Mouse (Mus musculus) brown adipose tissue, adult 24 weeks (tissue): ENCODE data around the gene Rars2. TPM values are rescaled to one million over a fixed set of nuclear protein-coding genes. Genes with fewer than 3 reads are reported as not detected.
"Not testable (repeated sequence)": the region's sequence is repeated elsewhere in the genome, so short reads cannot be mapped to it uniquely, and the experiment has no call there.

ENCODE experiments used
- H3K27ac ChIP-seq: fragments of 200-500 bp; replicated peaks from 2 replicates; pipeline ENCODE4 v1.5.1; 2012; ENCODE audit warnings: low read depth, mild to moderate bottlenecking, low read length
- H3K4me1 ChIP-seq: fragments of 200-500 bp; 2 replicates; pipeline ENCODE4 v1.6.1; 2012; ENCODE audit warnings: low read length, mixed read lengths; ENCODE audit not compliant: control insufficient read depth, insufficient read depth, insufficient read length
- H3K4me3 ChIP-seq: fragments of 200-500 bp; 2 replicates; pipeline ENCODE4 v1.5.1; 2012; ENCODE audit warnings: low read depth, mild to moderate bottlenecking, low read length, moderate library complexity; ENCODE audit not compliant: insufficient read depth
- polyA plus RNA-seq: library from polyadenylated mRNA; stranded (reverse); fragments of >200 nt; gene quantifications from 2 replicates; pipeline ENCODE4 v1.2.4, GENCODE M21; 2012; ENCODE audit not compliant: missing spikeins, insufficient read depth, insufficient read length

Rars2 gene
- 29.2 and 29.9 TPM in 2 replicates for polyA plus RNA-seq

GRCm38 (mm10) chr4:34614630-34615094 lies at the start of gene Rars2, which contains the start of gene Orc3:
Gene Rars2 (plus strand): TSS chr4:34614957.
Gene Orc3 (minus strand): TSS chr4:34614944.
- peaks cover 8% of the 10 kb centered on the region; the same call in 1 of the 2 replicates for H3K4me1 ChIP-seq
- peak within 1 kb of the TSS; percentile 99 for H3K4me3 ChIP-seq
- H3K27ac ChIP-seq = peak within 1 kb of the TSS; percentile 87

DNA sequence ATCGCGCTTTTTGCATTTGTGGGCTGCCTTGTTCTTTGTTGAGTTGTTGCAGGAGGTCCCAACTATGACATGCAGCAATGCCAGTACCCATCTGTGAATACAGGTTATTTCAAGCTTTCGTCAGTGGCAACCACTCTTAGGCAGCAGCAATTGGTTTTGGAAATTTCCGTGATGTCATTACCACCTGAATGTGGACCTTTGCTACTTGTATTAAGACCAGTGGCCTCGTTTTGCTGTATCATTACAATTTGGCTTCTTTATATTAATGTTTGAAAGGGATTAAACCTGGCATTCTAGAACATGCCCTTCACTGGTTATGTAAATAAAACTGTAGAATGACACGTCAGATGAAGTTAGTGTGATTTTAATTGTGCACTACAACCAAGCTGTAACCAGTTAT lies 48.5 kb upstream of the Rars2 start:
- H3K4me1 ChIP-seq = no peaks in the 10 kb centered on the region
- no peak overlapping the region for H3K4me3 ChIP-seq
- no peak overlapping the region for H3K27ac ChIP-seq

- Histone ChIP-seq H3K27ac (no peak overlapping the region), H3K4me1 (no peaks in the 10 kb centered on the region), H3K4me3 (no peak overlapping the region)
These were observed 41.9 kb upstream of the Rars2 start for GRCm38 (mm10) chr4:34572876-34573275.

DNA sequence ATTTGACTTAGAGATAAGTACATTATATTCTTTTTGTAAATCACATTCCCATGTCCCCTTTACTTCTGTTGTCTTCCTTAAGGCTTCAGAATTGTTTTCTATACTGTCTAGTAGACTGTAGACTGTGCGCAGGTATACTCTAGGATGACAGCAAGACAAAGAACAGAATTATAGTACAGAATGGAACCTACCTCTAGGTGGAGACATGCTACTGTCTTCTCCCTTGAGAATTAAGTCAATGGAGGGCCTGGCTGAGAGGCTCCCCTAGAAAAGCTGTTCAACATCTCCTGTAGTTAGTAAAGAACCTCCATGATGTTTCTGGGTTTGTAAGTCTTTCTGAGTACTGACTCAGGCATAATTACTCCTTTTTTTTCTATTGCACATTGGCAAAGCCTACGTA lies 37.7 kb upstream of the Rars2 start:
- no peak overlapping the region for H3K4me3 ChIP-seq
- H3K4me1 ChIP-seq = no peaks in the 10 kb centered on the region
- no peak overlapping the region for H3K27ac ChIP-seq

DNA sequence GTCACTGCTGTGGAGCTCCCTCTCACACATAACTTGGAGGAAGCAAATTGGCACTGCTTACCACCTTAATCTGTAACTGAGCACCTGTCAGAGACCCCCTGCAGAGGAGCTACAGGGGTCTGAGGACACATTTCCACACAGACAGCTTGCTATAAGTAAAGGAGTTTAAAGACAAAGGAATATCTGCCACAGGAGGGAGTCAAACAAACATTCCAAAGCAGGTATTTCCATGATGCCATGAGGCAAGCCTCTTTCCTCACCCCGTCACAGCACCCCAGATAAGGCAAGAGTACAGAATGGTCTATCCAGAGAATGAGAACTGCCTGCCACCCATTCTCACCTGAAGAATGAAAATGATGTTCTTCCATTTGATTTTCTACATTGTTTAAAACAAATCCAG lies 35.5 kb upstream of the Rars2 start:
- no peak overlapping the region for H3K27ac ChIP-seq
- H3K4me3 ChIP-seq = no peak overlapping the region

DNA sequence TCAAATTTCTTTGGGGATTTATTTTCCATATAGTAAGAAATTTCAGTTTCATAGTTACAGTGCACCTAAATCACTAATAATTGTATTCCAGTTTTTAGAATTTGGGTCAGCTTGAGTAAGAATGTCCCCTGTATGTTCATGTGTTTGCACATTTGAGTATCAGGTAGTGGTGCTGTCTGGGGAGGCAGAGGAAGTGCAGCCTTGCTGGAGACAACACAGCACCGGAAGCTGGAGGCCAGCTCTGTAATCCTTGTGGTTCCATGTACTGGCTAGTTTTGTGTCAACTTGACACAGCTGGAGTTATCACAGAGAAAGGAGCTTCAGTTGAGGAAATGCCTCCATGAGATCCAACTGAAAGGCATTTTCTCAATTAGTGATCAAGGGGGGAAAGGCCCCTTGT lies 33.3 kb upstream of the Rars2 start:
- H3K4me3 ChIP-seq, H3K27ac ChIP-seq, H3K4me1 ChIP-seq: not testable (repeated sequence)

More for the DNA sequence above, 35.5 kb upstream of the Rars2 start:
- 0 out of 2 replicates have a peak, but pooled peaks cover 4% of the 10 kb centered on the region for H3K4me1 ChIP-seq

DNA sequence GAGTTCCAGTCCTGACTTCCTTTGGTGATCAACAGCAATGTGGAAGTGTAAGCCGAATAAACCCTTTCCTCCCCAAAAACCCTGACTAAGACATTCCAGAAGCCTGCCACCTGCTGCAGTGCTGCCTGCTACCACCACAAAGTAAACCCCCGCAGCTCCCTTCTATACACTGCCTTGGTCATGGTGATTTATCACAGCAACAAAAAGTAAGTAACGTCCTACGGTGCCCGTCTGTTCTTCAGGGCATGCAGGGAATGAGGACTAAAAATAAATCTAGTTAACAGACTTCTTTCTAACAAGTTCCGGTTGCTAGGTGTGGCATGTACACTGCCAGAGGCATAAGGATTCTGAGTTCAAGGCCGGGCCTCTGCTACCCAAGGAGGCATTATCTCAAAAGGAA lies 32.8 kb upstream of the Rars2 start:
- Histone ChIP-seq H3K4me3 (no peak overlapping the region), H3K4me1 (peaks cover 4% of the 10 kb centered on the region; the same call in 1 of the 2 replicates), H3K27ac (no peak overlapping the region)

- H3K27ac ChIP-seq = no peak overlapping the region
- peaks cover 4% of the 10 kb centered on the region; the same call in 1 of the 2 replicates for H3K4me1 ChIP-seq
- H3K4me3 ChIP-seq = no peak overlapping the region
These were observed 32.3 kb upstream of the Rars2 start for GRCm38 (mm10) chr4:34582476-34582875.

DNA sequence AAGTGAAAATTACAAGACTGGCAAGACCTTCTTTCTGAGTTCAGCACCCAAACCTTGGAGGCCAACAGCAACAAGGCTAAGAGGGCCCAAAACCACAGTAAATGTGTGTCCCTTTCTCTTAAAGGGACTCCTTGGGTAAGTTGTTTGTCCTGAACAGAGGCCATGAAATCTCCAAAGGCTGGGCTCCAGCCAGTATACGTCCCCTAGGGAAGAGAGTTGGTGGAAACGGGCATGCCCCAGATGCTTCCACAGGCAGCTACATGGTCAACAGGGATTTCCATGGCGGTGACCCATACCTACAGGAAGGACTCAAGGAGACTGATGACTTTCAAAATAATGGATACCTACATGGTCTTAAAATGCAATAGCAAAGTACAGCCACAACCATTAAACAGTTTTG lies 31.3 kb upstream of the Rars2 start:
- H3K27ac ChIP-seq = no peak overlapping the region
- H3K4me1 ChIP-seq = peaks cover 4% of the 10 kb centered on the region; the same call in 1 of the 2 replicates
- no peak overlapping the region for H3K4me3 ChIP-seq

DNA sequence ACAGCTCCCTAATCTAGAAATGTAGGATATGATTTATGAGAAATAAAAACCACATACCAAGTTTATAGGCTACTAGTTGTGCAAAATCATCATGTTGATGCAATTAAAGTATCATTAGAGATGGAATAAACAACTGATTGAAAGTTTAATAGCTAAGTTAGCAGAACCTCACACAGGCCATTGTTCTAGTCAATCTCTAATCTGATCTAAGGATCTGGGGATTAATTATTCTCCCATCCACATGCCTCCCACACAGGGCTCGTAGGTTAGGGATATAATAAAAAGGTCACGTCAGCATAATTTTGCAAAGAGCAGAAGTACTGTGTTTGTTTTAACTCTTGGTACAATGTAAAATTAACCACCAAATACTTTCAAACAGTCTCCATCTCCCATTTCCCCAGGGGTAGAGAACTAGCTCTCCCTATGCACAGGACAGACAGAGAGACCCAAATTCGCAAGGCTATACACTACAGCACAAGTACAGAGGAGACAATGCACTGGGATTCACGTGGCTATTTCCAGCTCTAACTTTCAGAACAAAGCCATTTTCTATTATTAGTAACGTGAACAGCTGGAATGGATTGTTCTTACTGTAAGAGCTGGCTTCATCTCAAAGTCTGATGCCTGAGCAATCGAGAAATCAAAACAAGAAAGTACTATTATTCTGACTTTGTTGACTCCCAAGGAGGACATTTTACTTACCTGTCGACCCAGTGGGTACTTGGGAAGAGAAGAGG lies 29.7 kb upstream of the Rars2 start:
- peaks cover 4% of the 10 kb centered on the region; the same call in 1 of the 2 replicates for H3K4me1 ChIP-seq
- H3K27ac ChIP-seq = no peak overlapping the region; the same call in 1 of the 2 replicates
- H3K4me3 ChIP-seq = no peak overlapping the region

DNA sequence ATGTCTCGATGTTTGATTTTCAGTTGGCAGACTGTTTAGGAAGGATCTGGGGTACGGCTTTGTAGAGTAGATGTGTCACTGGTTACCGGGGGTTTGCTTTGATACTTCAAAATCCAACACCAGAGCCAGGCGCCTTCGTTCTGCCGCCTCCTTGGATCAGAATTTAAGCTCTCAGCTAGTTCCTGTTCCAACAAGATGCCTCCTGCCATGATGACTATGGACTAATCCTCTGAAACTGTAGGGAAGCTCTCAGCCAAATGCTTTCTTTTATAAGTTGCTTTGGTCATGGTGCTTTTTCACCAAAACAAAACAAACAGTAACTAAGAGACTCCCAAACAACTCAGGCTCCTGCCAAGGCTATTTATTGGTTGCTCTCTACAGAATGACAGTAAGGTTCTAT lies 11.6 kb upstream of the Rars2 start:
- Histone ChIP-seq H3K27ac (no peak overlapping the region), H3K4me1 (peaks cover 2% of the 10 kb centered on the region; the same call in 1 of the 2 replicates), H3K4me3 (no peak overlapping the region)

DNA sequence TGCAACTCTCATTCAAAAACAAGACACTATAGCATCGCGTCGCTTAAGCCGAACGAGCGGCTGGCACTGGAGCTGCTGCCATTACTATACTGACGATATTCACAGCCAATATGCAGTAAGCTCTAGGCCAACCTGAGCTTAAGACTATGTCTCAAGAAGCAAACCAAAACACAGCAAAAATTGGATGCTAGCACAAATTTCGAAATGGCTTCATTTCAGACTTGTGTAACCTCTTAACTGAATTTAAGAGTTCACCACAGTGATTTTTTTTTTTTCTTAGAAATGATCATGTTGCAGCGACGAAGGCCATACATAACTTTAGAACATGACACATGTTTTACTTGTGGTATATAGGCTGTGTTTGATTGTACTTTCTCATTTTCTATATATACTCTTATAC lies 8.1 kb upstream of the Rars2 start:
- Histone ChIP-seq H3K4me1 (peaks cover 2% of the 10 kb centered on the region; the same call in 1 of the 2 replicates), H3K4me3 (no peak overlapping the region), H3K27ac (no peak overlapping the region)

DNA sequence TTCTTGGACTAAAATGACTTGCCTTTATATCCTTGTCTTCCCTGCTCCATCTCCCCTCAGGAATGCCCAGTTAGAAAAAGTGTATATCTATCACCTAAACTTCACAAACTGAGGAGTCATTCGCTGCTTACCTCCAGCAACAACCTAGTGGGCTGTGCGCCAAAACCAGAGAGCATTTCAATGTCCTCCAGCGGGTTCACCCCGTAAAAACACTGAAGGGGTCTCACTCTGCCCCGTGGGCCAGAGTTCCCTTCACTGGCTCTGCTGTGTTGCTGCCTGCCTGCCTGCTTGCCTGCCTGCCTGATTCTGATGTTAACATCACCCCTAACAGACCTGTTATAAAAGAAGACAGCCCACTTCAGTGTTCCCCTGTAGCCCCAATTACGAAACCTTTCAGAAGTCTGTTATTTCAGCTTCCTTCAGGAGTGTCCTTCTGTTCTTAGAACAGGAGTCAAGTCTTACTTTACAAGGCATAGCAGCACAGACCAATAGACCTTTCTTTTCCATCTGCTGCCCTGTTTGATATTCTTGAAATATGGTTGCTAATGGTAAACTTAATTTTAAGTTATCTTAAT lies 1.1 kb upstream of the Rars2 start:
- Histone ChIP-seq H3K27ac (peak overlapping the region; percentile 57), H3K4me3 (peak overlapping the region; percentile 99), H3K4me1 (peaks cover 8% of the 10 kb centered on the region; the same call in 1 of the 2 replicates)

DNA sequence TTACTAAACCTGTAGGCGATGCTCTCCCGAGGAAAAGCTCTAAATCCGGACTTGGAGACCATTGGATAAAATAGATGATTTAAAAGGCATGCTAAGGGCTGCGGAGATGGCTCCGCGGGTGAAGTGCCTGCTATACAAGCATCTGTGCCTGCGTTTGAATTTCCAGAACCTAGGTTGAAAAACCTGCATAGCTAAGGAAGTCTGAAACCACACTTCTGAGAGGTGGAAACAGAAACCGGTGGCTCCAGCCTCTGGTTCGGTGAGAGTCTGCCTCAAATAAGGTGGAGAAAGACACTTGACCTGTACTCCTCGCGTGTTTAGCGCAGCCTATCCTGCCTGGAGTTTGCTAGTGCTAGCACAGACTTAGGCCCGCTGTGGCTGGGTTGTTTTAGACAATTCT lies 546 bp downstream of the Rars2 start:
- peak overlapping the region; percentile 99 for H3K4me3 ChIP-seq
- no peak overlapping the region for H3K27ac ChIP-seq
- H3K4me1 ChIP-seq = peaks cover 8% of the 10 kb centered on the region; the same call in 1 of the 2 replicates

DNA sequence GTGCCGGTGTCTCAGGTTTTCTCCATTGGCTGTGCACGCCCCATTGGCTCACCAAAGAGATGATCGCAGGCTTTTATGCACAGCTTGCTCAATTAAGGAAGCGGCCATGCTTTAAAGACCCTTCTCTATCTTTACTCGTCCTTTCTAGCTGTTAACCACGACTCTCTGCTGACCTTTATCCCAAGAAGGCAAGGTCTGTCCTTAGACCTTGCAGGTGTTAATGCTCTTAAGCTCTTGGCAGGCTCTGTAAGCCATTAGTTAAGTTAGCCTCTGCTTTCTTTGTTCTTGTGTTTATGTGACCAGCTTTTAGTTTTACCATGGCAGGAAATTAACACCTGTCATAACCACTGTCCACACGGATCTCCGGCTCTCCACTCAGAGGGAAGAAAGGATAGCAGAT lies 1.4 kb downstream of the Rars2 start:
- Histone ChIP-seq H3K27ac (no peak overlapping the region), H3K4me3 (peak overlapping the region; percentile 99; the same call in 1 of the 2 replicates), H3K4me1 (peaks cover 8% of the 10 kb centered on the region; the same call in 1 of the 2 replicates)
